Mouse (Mus musculus): ENCODE results near the gene Atf6b. TPM values are rescaled to one million over a fixed set of nuclear protein-coding genes. Genes with fewer than 3 reads are reported as not detected.

Atf6b gene
- total RNA-seq (2021), result 10 to 100 TPM; 76.4 to 80.3 TPM
- long read RNA-seq, experiment 1, transcript Atf6b-201 (18 exons, 2,566 nt), result major isoform, 132 of 191 reads
- long read RNA-seq, experiment 1, partial matches to known transcripts, result 31 of 191 reads
- long read RNA-seq, experiment 1, other reads (novel, unspliced or antisense), result 28 of 191 reads
- long read RNA-seq, experiment 2, transcript Atf6b-201 (18 exons, 2,566 nt), result major isoform, 149 of 212 reads
- long read RNA-seq, experiment 2, partial matches to known transcripts, result 29 of 212 reads
- long read RNA-seq, experiment 2, other reads (novel, unspliced or antisense), result 34 of 212 reads

GRCm38 (mm10) chr17:34646906-34647787 is at the start of gene Atf6b:
Gene Atf6b (plus strand): TSS chr17:34647146.
- intact Hi-C loops (cut with DNase I), result no loop called here

GRCm38 (mm10) chr17:34597566-34598095 is 49.3 kb upstream of the Atf6b start, which contains the start of gene Ager:
Gene Ager (plus strand): TSS chr17:34597862.
- intact Hi-C loops (cut with DNase I), result no loop called here
- DNase-seq (ENCODE audit: low spot score in 2 of 2), result no peak

More at GRCm38 (mm10) chr17:34646906-34647787, at the start of gene Atf6b:
- DNase-seq (ENCODE audit: low spot score in 2 of 2), result peak; percentile 98 to 99

GRCm38 (mm10) chr17:34599891-34600290 is 47.1 kb upstream of the Atf6b start:
- no peak for DNase-seq (ENCODE audit: low spot score in 2 of 2)
- intact Hi-C loops (cut with DNase I), result loop anchor here (10.0 kb wide), 2 partner anchors 565 to 635 kb away; partner anchors contain the start of genes Atp6v1g2, Col11a2, Nfkbil1 and Rxrb

GRCm38 (mm10) chr17:34601796-34602195 is 45.1 kb upstream of the Atf6b start:
- intact Hi-C loops (cut with DNase I), result loop anchor here (1.0 to 10.0 kb wide), 3 partner anchors 9 to 633 kb away; partner anchors contain the start of genes Atp6v1g2, Col11a2, Nfkbil1 and Rxrb

GRCm38 (mm10) chr17:34603375-34604060 is 43.4 kb upstream of the Atf6b start, which contains the start of gene Rnf5:
Gene Rnf5 (minus strand): TSS chr17:34603690.
- intact Hi-C loops (cut with DNase I), result loop anchor here (10.0 kb wide), 2 partner anchors 569 to 631 kb away; partner anchors contain the start of genes Atp6v1g2, Col11a2, Nfkbil1 and Rxrb
- peak; percentile 100 for DNase-seq (ENCODE audit: low spot score in 2 of 2)

More at GRCm38 (mm10) chr17:34601796-34602195, 45.1 kb upstream of the Atf6b start:
- DNase-seq (ENCODE audit: low spot score in 2 of 2), result no peak

- intact Hi-C loops (cut with DNase I), result loop anchor here (10.0 kb wide), 2 partner anchors 569 to 631 kb away; partner anchors contain the start of genes Atp6v1g2, Col11a2, Nfkbil1 and Rxrb
Measured at GRCm38 (mm10) chr17:34604061-34604508, 42.9 kb upstream of the Atf6b start, which contains the start of gene Agpat1. Gene Agpat1 (plus strand): TSS chr17:34604262.

GRCm38 (mm10) chr17:34604511-34605237 is 42.3 kb upstream of the Atf6b start:
- no peak for DNase-seq (ENCODE audit: low spot score in 2 of 2)
- intact Hi-C loops (cut with DNase I), result loop anchor here (10.0 kb wide), 2 partner anchors 570 to 630 kb away; partner anchors contain the start of genes Atp6v1g2, Col11a2, Nfkbil1 and Rxrb

More at GRCm38 (mm10) chr17:34604061-34604508, 42.9 kb upstream of the Atf6b start, which contains the start of gene Agpat1:
- peak; percentile 97 to 99 for DNase-seq (ENCODE audit: low spot score in 2 of 2)

GRCm38 (mm10) chr17:34605609-34606008 is 41.3 kb upstream of the Atf6b start:
- intact Hi-C loops (cut with DNase I), result loop anchor here (10.0 kb wide), 2 partner anchors 571 to 629 kb away; partner anchors contain the start of genes Atp6v1g2, Col11a2, Nfkbil1 and Rxrb
- DNase-seq (ENCODE audit: low spot score in 2 of 2), result peak; percentile 98 to 99

- DNase-seq (ENCODE audit: low spot score in 2 of 2), result peak in 1 of 2 experiments; percentile 27
- intact Hi-C loops (cut with DNase I), result loop anchor here (10.0 kb wide), 2 partner anchors 572 to 628 kb away; partner anchors contain the start of genes Atp6v1g2, Col11a2, Nfkbil1 and Rxrb
Measured at GRCm38 (mm10) chr17:34606186-34607039, 40.5 kb upstream of the Atf6b start.

- no peak for DNase-seq (ENCODE audit: low spot score in 2 of 2)
- intact Hi-C loops (cut with DNase I), result loop anchor here (10.0 kb wide), 2 partner anchors 573 to 627 kb away; partner anchors contain the start of genes Atp6v1g2, Col11a2, Nfkbil1 and Rxrb
Measured at GRCm38 (mm10) chr17:34607997-34608396, 38.9 kb upstream of the Atf6b start.

- intact Hi-C loops (cut with DNase I), result no loop called here
- DNase-seq (ENCODE audit: low spot score in 2 of 2), result no peak
Measured at GRCm38 (mm10) chr17:34611050-34611449, 35.9 kb upstream of the Atf6b start.

- DNase-seq (ENCODE audit: low spot score in 2 of 2), result no peak
- intact Hi-C loops (cut with DNase I), result no loop called here
Measured at GRCm38 (mm10) chr17:34613054-34613645, 33.8 kb upstream of the Atf6b start.

GRCm38 (mm10) chr17:34613830-34614229 is 33.1 kb upstream of the Atf6b start:
- intact Hi-C loops (cut with DNase I), result no loop called here
- DNase-seq (ENCODE audit: low spot score in 2 of 2), result no peak

GRCm38 (mm10) chr17:34615871-34616270 is 31.1 kb upstream of the Atf6b start, which contains the start of gene Egfl8:
Gene Egfl8 (minus strand): TSS chr17:34615971.
- DNase-seq (ENCODE audit: low spot score in 2 of 2), result no peak
- intact Hi-C loops (cut with DNase I), result no loop called here

- intact Hi-C loops (cut with DNase I), result no loop called here
- DNase-seq (ENCODE audit: low spot score in 2 of 2), result peak in 1 of 2 experiments; percentile 66
Measured at GRCm38 (mm10) chr17:34618999-34619398, 27.9 kb upstream of the Atf6b start.

- no peak for DNase-seq (ENCODE audit: low spot score in 2 of 2)
- intact Hi-C loops (cut with DNase I), result loop anchor here (10.0 kb wide), 1 partner anchor 176 kb away; no protein-coding TSS in a partner anchor
Measured at GRCm38 (mm10) chr17:34621006-34621405, 25.9 kb upstream of the Atf6b start.

Data from left cerebral cortex, postnatal 14 days (tissue).